Mouse (Mus musculus) olfactory bulb, adult 2 months (tissue): Measurements from ENCODE around the gene Tmem18.

Source experiments
- CTCF ChIP-seq: fragments of 200-500 bp; IDR thresholded peaks from 2 replicates; pipeline ENCODE4 v1.5.1; 2012; ENCODE audit warnings: low read depth, mild to moderate bottlenecking, low read length, moderate library complexity; ENCODE audit not compliant: insufficient read depth
- POLR2A ChIP-seq: fragments of 200-500 bp; IDR thresholded peaks from 2 replicates; pipeline ENCODE4 v1.6.1; 2012; ENCODE audit warnings: mild to moderate bottlenecking, low read depth, low read length, moderate library complexity; ENCODE audit not compliant: insufficient read depth

GRCm38 (mm10) chr12:30578019-30578418, 6.2 kb upstream of the Tmem18 start:
- TF ChIP-seq POLR2A (no peak), CTCF (no peak)
